Mouse (Mus musculus): ENCODE data around the gene Limch1.

Limch1 gene

DNA sequence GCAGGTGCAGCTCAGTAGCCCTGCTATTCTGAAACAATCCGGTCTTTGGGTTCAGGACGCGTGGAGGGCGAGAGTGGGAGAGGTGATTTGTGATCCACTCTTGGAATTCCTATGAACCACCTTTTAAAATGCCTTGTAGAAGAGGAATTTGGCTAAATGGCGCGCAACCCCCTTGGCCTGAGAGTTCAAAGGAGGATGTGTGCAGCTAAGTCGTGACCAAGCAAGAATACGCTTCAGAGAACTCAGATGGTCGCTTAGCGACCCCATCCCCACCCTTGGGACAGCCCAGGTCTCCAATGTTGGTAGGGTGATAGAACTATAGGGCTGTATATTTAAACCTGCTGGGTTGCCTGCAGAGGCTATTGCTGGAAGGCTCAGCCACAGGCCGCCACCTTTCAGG, 1.1 kb downstream of the Limch1 start:
- DNase-seq (ENCODE audit: low spot score in 2 of 2), result no peak

DNA sequence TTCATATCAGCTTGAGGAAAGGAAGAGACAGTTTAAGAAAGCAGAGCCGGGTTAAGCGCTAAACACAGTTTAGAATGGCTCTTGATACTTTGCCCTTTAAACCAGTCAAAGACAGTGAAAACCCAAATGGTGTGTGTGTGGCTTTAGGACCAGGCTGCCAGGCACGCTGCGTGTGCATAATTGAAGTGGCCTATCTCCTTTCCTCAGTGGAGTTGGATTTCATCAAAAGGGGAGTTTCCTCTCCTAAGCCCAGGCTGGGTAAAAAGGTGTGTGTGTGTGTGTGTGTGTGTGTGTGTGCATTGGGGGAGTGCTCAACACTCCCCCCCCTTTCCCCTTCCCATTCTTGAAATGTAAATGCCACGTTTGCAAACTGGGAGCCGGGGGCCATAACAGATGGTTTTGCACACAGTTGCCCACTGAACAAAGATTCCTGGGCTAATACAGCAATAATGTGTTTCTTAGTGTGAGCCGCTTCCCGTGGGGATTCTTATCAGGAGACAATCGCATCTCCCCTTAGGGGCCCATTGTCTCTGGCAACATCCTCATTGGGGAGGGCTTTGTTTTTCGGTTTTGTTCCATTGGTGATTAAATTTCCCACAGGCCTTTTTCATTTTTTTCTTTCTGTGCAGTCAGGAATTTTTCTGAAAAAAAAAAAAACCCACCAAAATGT, 2.3 kb downstream of the Limch1 start:
- DNase-seq (ENCODE audit: low spot score in 2 of 2), result no peak

DNA sequence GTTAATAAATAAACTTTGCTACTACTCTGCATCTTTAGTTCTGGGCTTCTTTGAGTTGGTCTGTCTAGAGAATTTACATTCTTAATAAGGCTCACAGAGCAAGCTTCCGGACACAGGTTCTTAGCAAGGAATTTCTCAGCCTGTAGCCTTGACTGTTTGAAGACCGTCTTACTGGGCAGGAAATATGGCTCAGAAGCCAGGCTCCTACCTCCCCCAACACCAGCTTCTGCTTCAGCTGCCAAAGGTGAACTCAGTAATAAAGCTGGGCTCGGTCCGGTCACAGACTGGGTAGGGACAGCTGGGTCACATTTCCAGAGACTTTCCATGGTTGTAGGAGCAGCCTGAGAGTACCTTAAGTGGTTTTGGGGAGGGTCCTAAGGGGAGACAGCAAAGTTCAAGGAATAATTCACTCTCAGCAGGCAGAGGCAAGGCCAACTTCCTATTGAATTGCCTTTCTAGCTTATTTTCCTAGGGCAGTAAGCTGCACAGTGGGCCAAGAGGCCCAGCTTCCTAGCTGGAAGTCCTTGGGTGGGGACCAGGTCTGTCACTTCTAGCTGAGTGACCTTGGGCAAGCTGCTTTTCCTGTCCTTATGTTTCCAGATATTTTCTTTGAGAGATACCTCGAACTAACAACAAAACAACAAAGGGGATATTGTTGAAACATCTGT, 3.0 kb downstream of the Limch1 start:
- no peak for DNase-seq (ENCODE audit: low spot score in 2 of 2)

DNA sequence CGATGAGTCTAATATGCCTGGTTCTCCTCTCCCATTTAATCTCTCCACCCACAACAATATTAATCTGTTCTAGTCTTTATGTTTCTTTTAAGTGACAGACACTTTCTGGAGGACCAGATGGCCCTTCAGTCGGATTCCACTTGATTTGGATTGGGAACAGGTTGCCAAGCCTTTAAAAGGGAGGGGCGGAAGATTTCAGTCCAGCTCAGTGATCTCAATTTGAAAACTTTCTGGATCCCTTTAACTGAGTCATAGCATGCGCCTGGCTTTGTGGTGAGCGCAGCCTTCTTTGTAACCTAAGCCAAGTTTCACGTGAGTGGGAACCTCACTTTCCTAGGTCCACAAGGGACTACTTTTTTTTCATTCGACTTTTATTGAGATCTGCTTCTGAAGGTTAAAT, 5.0 kb downstream of the Limch1 start:
- no peak for DNase-seq (ENCODE audit: low spot score in 2 of 2)

DNA sequence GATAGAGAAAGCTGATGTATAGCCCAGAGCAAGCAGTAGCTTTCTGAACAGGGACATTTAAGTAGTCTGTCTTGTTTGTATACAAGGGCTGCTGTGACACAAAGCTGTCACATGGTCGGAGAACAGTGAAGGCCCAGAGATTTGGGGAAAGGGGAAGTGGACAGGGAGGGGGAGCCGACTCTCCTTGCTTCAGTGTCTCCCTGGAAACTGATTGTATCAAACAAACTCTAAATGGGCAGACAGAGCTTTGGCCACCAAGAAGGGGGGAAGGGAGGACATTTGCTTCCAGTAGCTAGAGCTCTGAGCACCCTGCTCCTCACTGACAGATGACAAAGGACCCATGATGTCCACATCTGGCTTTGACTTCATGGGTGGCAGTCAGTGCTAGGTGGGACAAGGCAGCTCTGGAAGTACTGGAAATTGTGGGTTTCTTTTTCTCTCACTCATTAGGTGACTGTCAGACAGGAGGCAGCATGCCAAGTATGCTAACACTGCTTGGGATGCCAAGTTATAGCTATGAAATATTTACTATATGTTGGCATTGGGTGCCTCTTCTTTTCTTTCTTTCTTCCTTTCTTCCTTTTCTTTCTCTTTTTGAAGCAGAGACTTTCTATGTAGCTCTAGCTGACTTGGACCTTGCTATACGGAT, 5.8 kb downstream of the Limch1 start:
- DNase-seq (ENCODE audit: low spot score in 2 of 2), result no peak

DNA sequence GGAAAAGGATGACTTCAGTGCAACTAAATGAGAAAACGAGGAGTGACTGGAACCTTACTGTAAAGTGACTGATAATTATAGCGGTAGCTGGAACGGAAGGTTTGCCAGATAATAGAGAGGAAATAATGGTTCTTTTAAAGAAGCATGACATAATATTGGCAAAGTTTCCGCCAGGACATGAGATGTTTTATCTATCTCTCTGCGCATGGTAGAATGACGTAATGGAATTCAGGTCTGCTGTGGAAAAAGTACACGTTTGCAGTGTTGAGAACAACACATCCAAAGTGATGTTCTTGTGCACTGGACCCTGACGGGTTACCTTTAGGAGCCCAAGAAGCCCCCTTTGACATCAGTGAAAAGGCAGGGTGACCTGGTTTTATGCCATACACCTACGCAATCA, 8.0 kb downstream of the Limch1 start:
- DNase-seq (ENCODE audit: low spot score in 2 of 2), result no peak

DNA sequence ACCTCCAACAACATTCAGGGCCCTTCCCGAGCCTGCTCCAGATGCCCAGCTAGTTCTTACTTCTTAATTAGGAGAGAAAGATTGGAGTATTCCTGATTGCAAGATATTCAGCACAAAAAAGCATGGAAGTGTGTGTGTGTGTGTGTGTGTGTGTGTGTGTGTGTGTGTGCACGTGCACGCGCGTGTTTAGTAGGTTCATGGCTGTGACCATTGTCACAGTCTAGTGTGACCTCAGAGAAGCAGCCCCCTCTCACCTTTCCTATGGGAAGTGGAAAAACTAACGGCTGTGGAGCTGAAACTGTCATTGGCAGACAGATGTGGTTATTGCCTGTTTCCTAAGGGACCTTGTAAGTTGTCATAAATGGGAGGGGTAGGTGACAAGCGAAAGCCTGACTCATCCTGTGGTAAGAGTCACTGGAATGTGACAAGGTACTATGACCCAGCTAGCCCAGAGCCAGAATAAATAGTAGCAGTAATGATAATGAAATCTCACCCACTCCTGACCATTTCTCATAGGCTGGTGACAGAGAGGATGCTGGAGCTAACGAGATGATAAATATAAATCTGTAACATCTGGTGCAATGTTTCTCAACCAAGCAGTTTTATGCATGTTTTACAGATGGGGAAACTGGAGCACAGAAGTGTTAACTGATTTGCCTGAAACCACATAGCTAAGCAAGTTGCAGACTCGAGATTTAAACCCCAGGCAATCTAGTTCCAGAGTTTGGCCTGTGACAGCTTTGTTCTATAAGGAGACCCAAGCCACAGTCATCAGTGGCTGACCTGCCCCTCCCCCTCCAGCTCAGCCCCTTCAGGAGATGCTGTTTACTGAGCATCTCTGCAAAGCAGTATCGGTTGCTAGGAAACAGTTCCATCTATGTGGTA, 11.4 kb downstream of the Limch1 start:
- DNase-seq (ENCODE audit: low spot score in 2 of 2), result no peak

DNA sequence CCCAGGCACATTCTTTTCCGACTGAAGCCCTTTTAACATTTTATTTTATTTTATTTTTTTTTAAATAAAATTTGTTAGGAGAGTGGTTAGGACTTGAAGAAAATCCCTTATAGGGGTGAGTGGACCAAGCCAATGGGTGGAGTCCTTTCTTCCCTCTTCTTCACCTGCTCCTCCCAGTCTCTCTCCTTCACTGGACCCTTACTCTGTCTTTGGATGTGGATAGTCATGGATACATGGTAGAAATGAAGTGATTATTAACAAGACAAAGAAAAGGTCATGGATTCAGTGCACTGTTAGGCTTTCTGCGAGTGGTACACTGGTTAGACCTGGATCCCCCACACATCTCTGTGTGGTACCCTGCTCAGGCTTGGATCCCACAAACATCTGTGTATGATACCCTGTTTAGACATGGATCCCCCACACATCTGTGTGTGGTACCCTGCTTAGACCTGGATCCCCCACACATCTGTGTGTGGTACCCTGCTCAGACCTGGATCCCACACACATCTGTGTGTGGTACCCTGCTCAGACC, 12.1 kb downstream of the Limch1 start:
- no peak for DNase-seq (ENCODE audit: low spot score in 2 of 2)

DNA sequence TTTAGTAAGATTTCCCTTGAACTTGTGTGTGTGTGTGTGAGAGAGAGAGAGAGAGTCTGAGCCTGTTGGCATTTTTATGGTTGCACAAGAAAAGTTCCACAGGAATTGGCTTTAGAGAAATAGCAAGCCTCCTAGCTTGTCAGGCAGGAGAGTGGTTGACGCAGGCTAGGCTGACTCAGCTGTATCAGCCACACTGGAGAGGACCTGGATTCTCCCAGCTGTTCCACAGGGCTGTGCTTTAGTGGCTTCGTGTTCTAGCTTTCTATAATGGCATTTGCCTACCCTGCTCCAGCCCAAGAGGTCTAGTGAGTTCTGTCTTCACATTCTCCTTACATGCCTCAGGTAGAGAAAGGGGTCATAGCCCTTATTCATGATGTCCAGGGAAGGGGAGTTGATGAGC, 13.7 kb downstream of the Limch1 start:
- no peak for DNase-seq (ENCODE audit: low spot score in 2 of 2)

DNA sequence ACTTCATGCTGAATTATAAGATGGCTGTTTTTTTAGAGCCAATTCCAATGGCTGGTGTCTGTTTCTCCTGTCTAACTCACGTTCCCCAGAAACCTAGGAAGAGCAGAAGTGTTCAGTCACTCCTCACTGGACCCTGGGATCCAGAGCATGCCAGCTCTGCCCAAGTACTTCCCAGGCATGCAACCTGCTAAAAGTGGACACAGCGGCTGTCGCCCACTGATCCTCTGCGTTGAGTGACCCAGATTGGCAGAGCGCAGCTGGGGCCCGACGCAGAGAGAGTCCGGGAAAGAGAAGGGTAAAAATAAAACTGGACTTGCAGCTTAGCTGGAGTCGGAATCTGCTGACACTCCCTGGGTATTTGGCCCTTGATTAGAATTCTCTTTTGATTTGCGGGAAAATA, 15.1 kb downstream of the Limch1 start:
- DNase-seq (ENCODE audit: low spot score in 2 of 2), result no peak

DNA sequence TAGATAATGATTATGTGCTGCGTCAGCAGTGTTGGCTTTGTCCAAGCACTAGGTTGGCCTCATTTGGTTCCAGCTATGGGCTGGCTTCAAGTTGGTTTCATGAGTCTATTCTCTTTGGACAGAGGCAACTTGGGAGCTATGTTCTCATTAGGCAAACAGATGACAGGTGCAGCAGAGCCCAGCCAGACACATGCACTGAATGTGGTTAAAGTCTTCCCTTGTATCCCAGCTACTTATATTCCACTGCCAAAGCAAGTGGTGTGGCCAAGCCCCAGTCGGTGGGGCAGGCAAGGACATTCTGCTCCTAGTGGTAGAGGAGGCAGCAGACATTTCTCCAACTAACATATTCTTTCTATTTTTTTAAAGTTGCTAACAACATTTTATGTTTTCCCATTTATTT, 16.4 kb downstream of the Limch1 start:
- no peak for DNase-seq (ENCODE audit: low spot score in 2 of 2)

DNA sequence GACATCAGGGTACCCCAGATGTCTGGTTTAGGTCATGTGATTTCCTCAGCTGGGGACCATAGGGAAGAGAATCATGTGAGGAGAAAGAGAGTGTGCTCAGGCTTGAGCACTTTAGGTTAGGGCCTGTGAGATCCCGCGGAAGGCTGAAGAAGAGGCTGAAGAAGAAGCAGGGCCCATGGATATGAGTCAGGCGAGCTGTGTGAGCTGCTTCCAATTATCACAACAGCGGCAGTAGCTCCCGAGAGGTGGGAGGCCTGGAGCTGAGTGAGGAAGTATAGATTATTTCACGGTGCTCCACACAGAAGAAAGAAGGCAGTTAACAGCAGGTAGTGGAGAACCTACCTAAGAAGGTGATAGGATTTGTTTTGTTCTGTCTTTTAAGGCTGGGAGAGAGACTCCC, 18.5 kb downstream of the Limch1 start:
- DNase-seq (ENCODE audit: low spot score in 2 of 2), result no peak

DNA sequence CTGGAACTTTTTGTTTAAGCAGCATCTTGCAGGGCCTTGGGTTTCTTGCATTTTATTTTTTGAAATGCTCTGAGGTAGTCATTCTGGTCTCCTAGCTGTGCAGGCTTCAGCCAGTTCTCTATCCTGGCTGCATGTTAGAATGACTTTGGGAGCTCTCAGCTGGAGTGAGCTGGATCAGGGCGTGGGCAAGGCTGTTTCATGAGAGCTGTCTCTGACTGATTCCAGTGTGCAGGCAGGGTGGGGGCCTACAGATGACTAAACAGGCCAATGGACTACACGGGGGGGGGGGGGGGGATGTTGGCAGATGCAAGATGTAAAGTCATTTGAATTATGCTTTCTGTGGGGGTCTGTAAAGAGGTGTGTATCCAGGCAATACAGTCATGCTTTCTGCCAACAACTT, 20.3 kb downstream of the Limch1 start:
- DNase-seq (ENCODE audit: low spot score in 2 of 2), result no peak

DNA sequence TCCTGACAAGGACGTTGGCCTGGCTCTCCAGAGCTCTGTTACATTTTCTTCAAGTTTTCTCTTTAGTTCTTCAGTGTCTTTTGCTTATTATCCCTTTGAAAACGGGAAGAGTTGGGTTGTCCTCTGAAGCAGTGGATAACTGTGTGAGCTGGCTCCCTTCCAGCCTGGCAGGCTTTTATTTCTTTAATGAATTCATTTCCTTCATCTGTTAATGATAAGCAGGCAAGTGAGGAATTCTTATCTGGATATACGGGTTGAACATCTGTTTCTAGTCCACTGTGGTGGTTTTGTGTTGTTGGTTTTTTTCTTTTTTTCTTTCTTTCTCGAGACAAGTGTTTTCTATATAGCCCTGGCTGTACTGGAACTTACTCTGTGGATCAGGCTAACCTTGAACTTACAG, 22.4 kb downstream of the Limch1 start:
- no peak for DNase-seq (ENCODE audit: low spot score in 2 of 2)

DNA sequence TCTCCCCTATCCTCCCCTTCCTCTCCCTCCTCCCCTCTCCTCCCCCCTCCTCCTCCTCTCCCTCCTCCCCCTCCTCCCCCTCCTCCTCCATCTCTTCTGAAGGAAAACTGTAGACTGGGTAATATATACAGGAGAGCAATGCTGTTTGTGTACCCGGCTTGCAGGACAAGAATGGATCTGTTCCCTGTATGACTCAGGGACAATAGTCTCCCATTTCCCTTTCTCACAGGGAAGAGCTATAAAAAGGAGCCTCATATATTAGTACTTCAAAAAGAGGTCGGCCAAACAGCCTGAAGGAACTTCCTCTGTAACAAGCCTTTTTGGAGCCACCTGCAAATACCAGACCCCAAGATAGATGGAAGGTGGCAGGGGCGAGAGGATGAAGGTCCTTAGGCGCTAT, 23.4 kb downstream of the Limch1 start:
- DNase-seq (ENCODE audit: low spot score in 2 of 2), result no peak

DNA sequence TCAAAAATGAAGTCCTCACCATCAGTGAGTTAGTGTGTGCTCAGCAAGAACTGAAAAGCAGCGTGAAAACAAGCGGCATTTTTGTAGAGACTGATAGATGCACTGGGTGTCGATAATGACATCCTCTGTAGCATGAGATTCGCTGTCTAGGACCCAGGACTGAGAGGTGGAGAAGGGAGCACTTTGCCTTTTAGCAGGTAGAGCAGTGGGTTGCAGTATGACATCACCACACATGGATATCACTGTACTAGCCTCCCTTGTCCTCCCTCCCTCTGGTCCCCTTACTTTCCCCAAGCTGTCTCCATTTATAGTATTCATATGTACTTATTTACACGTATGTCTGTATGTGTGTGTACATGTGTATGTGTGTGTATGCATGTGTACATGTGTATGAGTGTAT, 23.9 kb downstream of the Limch1 start:
- no peak for DNase-seq (ENCODE audit: low spot score in 2 of 2)

DNA sequence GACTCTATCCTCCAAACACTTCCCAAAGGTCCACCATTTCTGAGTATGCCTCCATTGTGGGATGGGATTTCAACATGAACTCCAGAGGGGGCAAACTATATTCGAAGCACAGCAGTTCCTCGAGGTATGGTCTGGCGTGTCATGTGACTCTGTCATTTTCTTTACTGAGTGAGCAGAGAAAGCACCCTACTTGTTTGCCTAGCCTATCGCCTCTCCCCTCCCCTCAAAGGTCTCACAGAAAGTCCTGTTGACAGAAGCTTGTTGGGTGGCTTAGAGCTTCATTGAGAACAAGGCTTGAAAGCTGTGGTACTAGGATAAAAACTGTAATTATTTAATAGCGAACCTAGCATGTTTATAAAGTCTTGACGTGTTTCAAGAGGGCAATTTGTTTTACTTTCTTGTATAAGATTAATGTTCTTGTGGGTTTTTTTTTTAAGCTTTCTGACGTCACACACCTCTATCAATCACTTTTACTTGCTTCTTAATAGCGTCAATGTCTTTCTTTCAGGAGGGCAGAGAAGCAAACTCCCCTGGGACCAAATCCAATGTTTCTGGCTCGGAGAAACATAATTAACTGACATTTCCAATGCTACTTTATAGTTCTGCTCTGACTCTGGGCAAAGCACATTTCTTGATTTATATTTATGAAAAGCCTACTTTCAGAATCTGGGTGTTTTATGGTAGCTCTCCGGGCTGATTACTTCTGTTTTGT, 32.5 kb downstream of the Limch1 start:
- no peak for DNase-seq (ENCODE audit: low spot score in 2 of 2)

DNA sequence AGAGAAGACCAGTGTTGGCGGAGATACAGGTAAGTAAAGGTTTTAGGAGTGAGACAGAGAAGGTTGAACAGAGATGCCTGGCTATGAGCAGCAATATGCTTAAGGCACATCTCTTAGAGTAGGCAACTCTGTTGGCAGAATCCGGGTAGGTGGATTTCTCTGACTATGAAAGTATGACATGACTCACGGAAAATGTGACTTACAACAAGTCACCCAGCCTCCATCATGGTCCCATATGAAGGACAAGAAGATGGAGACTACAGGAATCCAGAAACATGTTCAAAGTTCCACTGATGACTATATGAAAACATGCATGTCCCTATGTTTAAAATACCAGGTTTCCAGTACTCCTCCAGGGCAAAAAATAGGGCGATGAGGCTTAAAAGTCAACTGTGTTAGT, 34.7 kb downstream of the Limch1 start:
- no peak for DNase-seq (ENCODE audit: low spot score in 2 of 2)

DNA sequence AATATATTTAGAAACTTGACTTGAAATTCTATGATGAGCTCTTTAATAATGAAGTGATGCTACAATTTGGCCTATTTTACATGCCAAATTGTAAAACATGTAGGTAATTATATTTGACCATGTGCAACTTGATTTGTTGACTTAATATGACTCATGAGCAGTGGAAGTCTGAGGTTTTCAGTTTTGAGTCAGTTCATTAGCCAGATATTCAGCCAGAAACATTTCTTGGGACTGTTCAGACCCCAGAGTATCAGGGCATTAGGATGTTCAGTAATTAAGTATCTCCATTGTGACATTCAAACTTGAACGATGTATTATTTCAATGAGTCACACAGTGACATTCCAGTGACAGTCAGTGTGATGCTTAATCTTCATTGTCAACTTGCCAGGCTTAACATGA, 35.9 kb downstream of the Limch1 start:
- DNase-seq (ENCODE audit: low spot score in 2 of 2), result no peak

DNA sequence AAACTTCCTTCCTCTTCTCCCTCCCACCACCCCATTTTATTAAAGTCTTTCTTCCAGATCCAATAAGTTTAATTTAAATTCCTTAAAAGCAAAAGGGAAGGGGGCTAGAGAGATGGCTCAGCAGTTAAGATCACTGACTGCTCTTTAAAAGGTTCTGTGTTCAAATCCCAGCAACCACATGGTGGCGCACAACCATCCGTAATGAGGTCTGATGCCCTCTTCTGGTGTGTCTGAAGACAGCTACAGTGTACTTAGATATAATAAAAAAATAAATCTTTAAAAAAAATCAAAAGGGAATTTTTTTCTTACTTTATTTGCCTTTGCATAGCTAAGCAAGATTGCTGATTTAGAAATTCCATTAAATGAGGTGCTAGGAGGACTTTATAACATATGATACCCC, 37.2 kb downstream of the Limch1 start:
- DNase-seq (ENCODE audit: low spot score in 2 of 2), result no peak

DNA sequence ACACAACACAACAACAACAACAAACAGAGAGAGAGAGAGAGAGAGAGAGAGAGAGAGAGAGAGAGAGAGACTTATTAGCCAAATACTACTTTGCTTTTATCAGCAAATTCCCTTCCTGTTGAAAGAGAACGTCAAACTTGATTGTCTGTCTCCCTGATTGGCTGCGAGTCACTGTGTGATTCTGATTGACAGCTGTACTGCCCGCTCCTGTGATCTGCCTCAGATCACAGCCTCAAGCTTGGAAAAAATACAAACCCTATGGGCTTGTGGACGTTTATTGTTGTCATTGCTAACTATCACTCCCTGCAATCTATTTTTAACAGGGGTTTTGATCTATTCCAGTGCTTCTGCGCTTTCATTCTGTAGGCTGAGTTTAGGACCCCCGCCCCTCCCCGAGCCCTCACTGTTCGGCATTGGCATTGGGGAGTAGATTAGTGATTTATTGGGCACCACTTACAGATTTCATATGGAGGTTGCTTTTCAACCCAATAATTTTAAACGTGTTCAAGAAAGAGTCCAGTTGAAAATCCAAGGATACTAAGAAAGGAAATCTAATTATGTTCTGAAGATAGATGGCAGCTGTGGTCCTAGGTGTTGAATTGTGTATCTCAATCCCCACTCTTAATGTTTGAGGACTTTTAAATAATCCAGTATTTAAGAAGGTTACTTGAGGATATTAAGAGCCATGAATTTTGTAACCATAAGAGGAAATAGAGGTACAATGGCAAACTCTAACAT, 39.2 kb downstream of the Limch1 start:
- no peak for DNase-seq (ENCODE audit: low spot score in 2 of 2)

Data from thymus, postnatal 10 days (tissue).